Mouse (Mus musculus) liver, embryonic 11.5 days (tissue): ENCODE data around the gene Cep72. TPM values are rescaled to one million over a fixed set of nuclear protein-coding genes. Genes with fewer than 3 reads are reported as not detected.

Experiments
- polyA plus RNA-seq: library from polyadenylated mRNA; unstranded; fragments of >200 nt; fragmentation: Nextera tagmentation; extraction: Ambion mirVana; gene quantifications from 2 replicates; pipeline ENCODE4 v1.2.1, GENCODE M21; 2014

The Cep72 gene
- polyA plus RNA-seq, 1 experiment from 2014 or later, result 17.6 TPM

Other genes starting within 250 kb of the Cep72 start
- 0.81 and 1.4 TPM in 2 replicates for gene Nkd2, start 214.7 kb downstream of the Cep72 start, polyA plus RNA-seq
- 60.4 and 61.5 TPM in 2 replicates for gene Trip13, start 124.5 kb downstream of the Cep72 start, polyA plus RNA-seq
- gene Brd9, start 124.5 kb downstream of the Cep72 start, polyA plus RNA-seq, result 32.4 and 33.5 TPM in 2 replicates
- not detected in 2 replicates for gene Zdhhc11, start 98.4 kb downstream of the Cep72 start, polyA plus RNA-seq
- 0.14 and 0.32 TPM in 2 replicates for gene Tppp, start 52.9 kb downstream of the Cep72 start, polyA plus RNA-seq
- gene Slc9a3, start 59.2 kb upstream of the Cep72 start, polyA plus RNA-seq, result not detected in 2 replicates
- gene Exoc3, start 146.4 kb upstream of the Cep72 start, polyA plus RNA-seq, result 50.2 and 55.9 TPM in 2 replicates
- 0.18 and 0.49 TPM in 2 replicates for gene Ahrr, start 230.0 kb upstream of the Cep72 start, polyA plus RNA-seq